Mouse (Mus musculus) CD4-positive, CD25-positive, alpha-beta regulatory T cell (primary cell): ENCODE results near the gene Rps6kl1. TPM values are rescaled to one million over a fixed set of nuclear protein-coding genes. Genes with fewer than 3 reads are reported as not detected.

ENCODE experiments used
- polyA plus RNA-seq: library from polyadenylated mRNA; unstranded; fragments of 100-300 nt; shearing (Covaris generic); gene quantifications from one replicate; pipeline ENCODE4 v1.2.1, GENCODE M21; 2017

The Rps6kl1 gene
- 1.3 TPM for polyA plus RNA-seq

GRCm38 (mm10) chr12:85151002-85151774 is at the start of gene Rps6kl1:
TSS of gene Rps6kl1 (minus strand) at chr12:85151264.

GRCm38 (mm10) chr12:85177740-85178239 is 26.7 kb upstream of the Rps6kl1 start, which contains the start of gene Pgf:
TSS of gene Pgf (minus strand) at chr12:85177790.

DNA sequence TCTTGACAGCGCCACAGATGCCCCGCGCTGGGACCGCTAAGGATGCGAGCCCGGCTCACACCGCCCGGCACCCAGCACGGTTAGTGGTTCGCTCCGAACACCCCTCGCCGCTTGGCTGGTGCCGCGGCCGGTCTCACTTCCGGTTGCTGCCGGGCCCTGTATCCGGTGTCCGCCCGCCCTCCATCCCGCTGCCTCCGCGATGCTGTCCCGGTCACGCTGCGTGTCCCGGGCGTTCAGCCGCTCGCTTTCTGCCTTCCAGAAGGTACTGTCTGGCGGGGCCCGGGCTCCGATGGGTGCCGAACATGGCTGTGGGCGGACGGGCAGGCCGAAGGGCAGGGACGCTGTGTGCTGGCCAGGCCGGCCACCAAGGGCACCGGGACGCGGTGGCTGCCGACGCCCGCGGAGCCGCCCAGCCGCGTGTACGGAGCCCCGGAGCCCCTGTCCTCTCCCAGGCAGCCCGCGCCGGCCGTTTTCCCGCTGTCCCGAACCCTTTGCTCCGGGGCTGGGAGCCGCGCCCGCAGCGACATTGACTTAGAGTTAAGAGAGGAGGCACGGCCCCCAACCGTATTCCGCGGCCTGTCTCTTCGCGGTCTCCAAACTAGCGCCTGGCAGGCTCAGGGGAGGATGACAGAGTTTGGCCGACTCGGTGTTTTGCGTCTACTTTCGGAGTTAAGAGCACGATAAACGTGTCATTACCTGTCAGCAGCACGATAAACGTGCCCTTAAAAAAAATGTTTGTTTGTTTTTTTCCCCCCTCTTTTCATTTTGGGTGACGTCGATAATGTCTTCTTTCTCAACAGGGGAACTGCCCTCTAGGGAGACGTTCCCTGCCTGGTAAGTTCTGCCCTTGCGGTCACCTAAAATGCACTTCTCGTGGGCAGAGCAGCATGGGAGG is 40.1 kb downstream of the Rps6kl1 start, which contains the start of the genes Prox2 and Dlst:
TSS of gene Prox2 (minus strand) at position 62 of the 895 bp plus-strand sequence.
TSS of gene Dlst (plus strand) at position 136 of the 895 bp plus-strand sequence.

Other genes starting within 250 kb of the Rps6kl1 start
- 124 TPM for gene Fcf1, start 180.4 kb downstream of the Rps6kl1 start, polyA plus RNA-seq
- gene Arel1, start 180.4 kb downstream of the Rps6kl1 start, polyA plus RNA-seq, result 40.6 TPM
- gene Ylpm1, start 154.9 kb downstream of the Rps6kl1 start, polyA plus RNA-seq, result 35.2 TPM
- 6.1 TPM for gene Prox2, start 40.5 kb downstream of the Rps6kl1 start, polyA plus RNA-seq
- gene Dlst, start 40.4 kb downstream of the Rps6kl1 start, polyA plus RNA-seq, result 97.0 TPM
- gene Pgf, start 26.5 kb upstream of the Rps6kl1 start, polyA plus RNA-seq, result 0.11 TPM
- gene Eif2b2, start 68.2 kb upstream of the Rps6kl1 start, polyA plus RNA-seq, result 108 TPM
- gene Mlh3, start 119.3 kb upstream of the Rps6kl1 start, polyA plus RNA-seq, result 16.0 TPM
- 82.4 TPM for gene Acyp1, start 137.2 kb upstream of the Rps6kl1 start, polyA plus RNA-seq
- 0.12 TPM for gene Zc2hc1c, start 137.3 kb upstream of the Rps6kl1 start, polyA plus RNA-seq
- 28.5 TPM for gene Nek9, start 188.1 kb upstream of the Rps6kl1 start, polyA plus RNA-seq
- gene Tmed10, start 223.6 kb upstream of the Rps6kl1 start, polyA plus RNA-seq, result 169 TPM